Mouse (Mus musculus) R1 (cell line): ENCODE measurements around the gene Mylk2.

Experiments used
- DNase-seq: peaks from one replicate; pipeline ENCODE4 v3.0.0-alpha.2; 2018; ENCODE audit warnings: low read depth, low spot score

Mylk2 gene

GRCm38 (mm10) chr2:152913471-152913870 lies 2.3 kb downstream of the Mylk2 start:
- DNase-seq, result no peak

- DNase-seq, result peak; percentile 85
Observed at GRCm38 (mm10) chr2:152914310-152915120, 3.4 kb downstream of the Mylk2 start.

GRCm38 (mm10) chr2:152915453-152915852 lies 4.3 kb downstream of the Mylk2 start:
- DNase-seq, result no peak

GRCm38 (mm10) chr2:152916111-152916510 lies 5.0 kb downstream of the Mylk2 start:
- no peak for DNase-seq

GRCm38 (mm10) chr2:152917671-152918070 lies 6.5 kb downstream of the Mylk2 start:
- no peak for DNase-seq

- DNase-seq, result no peak
Observed at GRCm38 (mm10) chr2:152922376-152922775, 11.2 kb downstream of the Mylk2 start.

- DNase-seq, result no peak
Observed at GRCm38 (mm10) chr2:152923621-152924020, 12.5 kb downstream of the Mylk2 start.

- DNase-seq, result no peak
Observed at GRCm38 (mm10) chr2:152924128-152924527, 13.0 kb downstream of the Mylk2 start.

- no peak for DNase-seq
Observed at GRCm38 (mm10) chr2:152924543-152924942, 13.4 kb downstream of the Mylk2 start.

- DNase-seq, result no peak
Observed at GRCm38 (mm10) chr2:152925189-152925872, 14.2 kb downstream of the Mylk2 start.

- DNase-seq, result no peak
Observed at GRCm38 (mm10) chr2:152926896-152927295, 15.7 kb downstream of the Mylk2 start.

- no peak for DNase-seq
Observed at GRCm38 (mm10) chr2:152927371-152927770, 16.2 kb downstream of the Mylk2 start.

GRCm38 (mm10) chr2:152928219-152928987 lies 17.3 kb downstream of the Mylk2 start:
- no peak for DNase-seq

GRCm38 (mm10) chr2:152928988-152929370 lies 17.8 kb downstream of the Mylk2 start:
- DNase-seq, result no peak

GRCm38 (mm10) chr2:152930276-152930675 lies 19.1 kb downstream of the Mylk2 start:
- no peak for DNase-seq

GRCm38 (mm10) chr2:152931456-152932160 lies 20.5 kb downstream of the Mylk2 start:
- no peak for DNase-seq

- no peak for DNase-seq
Observed at GRCm38 (mm10) chr2:152933048-152933447, 21.9 kb downstream of the Mylk2 start, which contains the start of gene Foxs1. Foxs1 (minus strand) TSS chr2:152933208.

GRCm38 (mm10) chr2:152933614-152934013 lies 22.5 kb downstream of the Mylk2 start:
- DNase-seq, result peak; percentile 71

GRCm38 (mm10) chr2:152939846-152940245 lies 28.7 kb downstream of the Mylk2 start:
- peak; percentile 58 for DNase-seq

- no peak for DNase-seq
Observed at GRCm38 (mm10) chr2:152941106-152941505, 30.0 kb downstream of the Mylk2 start.

GRCm38 (mm10) chr2:152941776-152942175 lies 30.6 kb downstream of the Mylk2 start:
- no peak for DNase-seq
